Mouse (Mus musculus) common myeloid progenitor, adult 5-6 weeks (primary cell): ENCODE measurements around the gene Gm7247. TPM values are rescaled to one million over a fixed set of nuclear protein-coding genes. Genes with fewer than 3 reads are reported as not detected.
A peak's percentile ranks its signal among the peaks of the same experiment; 100 is the strongest.
"Not testable (repeated sequence)": the region's sequence is repeated elsewhere in the genome, so short reads cannot be mapped to it uniquely, and the experiment has no call there.

ENCODE experiments used
- ATAC-seq: replicated peaks from 2 replicates; pipeline ENCODE4 v1.8.0; 2016; ENCODE audit warnings: low read depth, mild to moderate bottlenecking, moderate TSS enrichment, inconsistent platforms; ENCODE audit not compliant: poor library complexity, severe bottlenecking
- total RNA-seq: library from RNA; stranded (forward); fragments of 200-1000, 187-1606 nt; gene quantifications from 2 replicates; pipeline ENCODE4 v1.2.3, GENCODE M21; 2017

Gene Gm7247
- not detected in 2 replicates for total RNA-seq

GRCm38 (mm10) chr14:51361456-51361855, at the start of gene Gm7247:
Gm7247 (plus strand) TSS chr14:51361756.
- no peak for ATAC-seq

DNA sequence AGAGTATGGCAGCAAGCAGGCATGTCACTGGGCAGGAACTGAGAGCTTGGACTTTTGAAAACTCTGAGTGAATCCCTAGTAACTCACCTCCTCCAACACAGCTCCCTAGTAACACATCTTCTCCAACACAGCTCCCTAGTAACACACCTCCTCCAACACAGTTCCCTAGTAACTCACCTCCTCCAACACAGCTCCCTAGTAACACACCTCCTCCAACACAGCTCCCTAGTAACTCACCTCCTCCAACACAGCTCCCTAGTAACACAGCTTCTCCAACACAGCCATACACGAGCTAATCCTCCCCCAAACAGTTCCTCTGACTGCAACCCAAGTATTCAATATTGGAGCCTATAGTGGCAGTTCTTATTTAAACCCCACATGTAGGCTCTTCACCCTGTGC, 37.6 kb upstream of the Gm7247 start:
- no peak for ATAC-seq

- ATAC-seq: peak; percentile 58; the same call in 1 of the 2 replicates
These were observed 15.5 kb upstream of the Gm7247 start for GRCm38 (mm10) chr14:51346027-51346426.

DNA sequence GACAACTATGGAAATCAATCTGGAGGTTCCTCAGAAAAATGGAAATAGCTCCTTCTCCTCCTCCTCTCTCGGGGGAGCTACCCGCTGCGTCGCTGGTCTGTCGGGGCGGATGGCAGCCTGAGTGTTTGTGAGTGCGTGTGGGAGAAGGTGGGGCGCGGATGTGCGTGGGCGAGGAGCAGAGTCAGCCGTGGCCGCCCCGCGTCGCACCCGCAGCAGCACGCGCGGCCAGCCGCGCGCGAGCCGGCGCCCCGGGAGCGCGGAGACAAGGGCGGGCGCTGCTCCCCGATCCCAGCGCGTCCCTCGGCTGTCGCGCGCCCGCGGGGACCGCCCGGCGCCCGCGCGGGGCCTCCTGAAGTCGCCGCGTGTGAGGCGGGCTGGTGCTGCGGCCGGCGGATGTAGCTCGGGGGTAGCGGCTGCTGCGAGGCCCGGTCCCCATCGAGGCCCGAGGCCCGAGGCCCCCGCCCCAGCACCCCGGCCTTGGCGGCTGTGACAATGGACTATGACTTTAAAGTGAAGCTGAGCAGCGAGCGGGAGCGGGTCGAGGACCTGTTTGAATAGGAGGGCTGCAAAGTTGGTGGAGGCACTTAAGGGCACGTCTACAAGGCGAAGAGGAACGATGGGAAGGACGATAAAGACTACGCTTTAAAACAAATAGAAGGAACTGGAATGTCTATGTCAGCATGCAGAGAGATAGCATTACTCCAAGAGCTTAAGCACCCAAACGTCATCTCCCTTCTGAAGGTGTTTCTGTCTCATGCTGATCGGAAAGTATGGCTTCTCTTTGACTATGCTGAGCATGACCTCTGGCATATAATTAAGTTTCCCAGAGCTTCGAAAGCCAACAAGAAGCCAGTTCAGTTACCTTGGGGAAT, 3.2 kb upstream of the Gm7247 start:
- peak; percentile 60; the same call in 1 of the 2 replicates for ATAC-seq

- ATAC-seq: no peak
These were observed 21.2 kb downstream of the Gm7247 start for GRCm38 (mm10) chr14:51382805-51383204.

DNA sequence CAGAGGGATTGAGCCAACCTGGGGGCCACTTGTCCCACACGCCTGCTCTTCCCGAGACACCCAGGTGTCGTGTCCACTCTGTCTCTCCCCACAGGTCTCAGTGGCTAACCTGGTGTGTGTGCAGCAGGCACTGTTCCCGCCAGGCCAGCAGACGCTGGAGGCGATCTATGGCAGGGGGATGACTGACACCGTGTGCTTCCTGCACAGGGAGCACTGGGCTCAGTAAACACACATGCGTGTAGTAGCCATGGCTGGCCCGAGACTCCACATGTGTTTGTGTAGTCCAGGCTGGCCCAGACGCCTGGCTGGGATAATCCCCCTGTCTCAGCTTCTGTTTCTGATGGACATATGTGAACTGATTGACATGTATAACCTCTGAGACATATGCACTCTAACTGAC, 22.8 kb downstream of the Gm7247 start:
- no peak; the same call in 1 of the 2 replicates for ATAC-seq

- ATAC-seq: peak; percentile 45
These were observed 24.2 kb downstream of the Gm7247 start for GRCm38 (mm10) chr14:51385741-51386140.

DNA sequence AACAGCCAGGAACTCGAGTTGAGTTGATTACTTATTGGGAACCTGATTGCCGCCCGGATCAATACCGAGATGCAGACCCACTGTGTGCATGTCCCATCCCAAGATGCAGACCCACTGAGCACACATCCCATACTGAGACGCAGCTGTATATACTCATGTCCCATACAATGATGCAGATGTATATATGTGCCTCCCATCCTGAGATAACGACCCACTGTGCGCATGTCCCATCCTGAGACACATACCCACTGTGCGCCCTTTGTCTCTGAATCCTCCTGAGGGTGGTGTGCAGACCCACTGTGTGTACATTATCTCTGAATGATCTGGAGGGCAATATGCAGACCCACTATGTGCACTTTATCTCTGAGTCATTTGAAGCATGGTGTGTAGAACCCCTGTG, 26.2 kb downstream of the Gm7247 start:
- ATAC-seq: peak; percentile 26; the same call in 1 of the 2 replicates

DNA sequence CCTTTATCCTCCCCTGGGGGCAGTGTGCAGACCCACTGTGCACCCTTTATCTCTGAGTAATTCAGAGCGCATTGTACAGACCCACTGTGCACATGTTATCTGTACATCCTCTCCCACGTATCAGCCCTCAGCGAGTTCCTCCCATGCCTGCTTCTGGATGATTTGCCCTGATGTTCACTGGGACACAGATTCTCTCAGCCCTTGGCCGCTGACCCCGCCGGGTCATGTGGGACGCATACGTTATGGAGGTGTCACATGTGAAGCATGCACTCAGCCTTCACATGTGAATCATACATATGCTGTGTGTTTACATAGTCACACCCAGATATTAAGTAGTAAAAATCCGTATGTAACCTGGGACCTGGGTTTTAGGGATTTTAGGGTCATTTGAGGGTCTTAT, 26.7 kb downstream of the Gm7247 start:
- peak; percentile 46 for ATAC-seq

DNA sequence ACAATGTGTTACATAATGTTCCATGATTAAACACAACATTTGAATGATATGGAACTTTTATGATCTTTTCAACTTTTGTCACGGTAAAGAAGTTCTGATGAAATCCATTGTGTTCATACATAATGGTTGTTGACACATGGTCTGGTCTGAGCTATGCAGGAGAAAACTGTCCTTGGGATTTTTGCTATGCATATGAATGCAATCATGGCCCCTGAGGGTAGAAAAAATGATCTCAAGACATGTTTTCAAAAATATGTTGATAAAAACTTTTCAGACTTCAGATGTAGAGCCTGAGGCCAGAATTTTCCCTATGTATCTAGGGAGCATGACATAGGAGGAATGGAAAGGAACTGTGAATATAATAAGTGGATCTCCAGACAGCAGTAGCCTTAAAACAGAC, 49.0 kb downstream of the Gm7247 start, which contains the start of gene Vmn2r88:
Gene Vmn2r88, plus strand, starts transcription at position 301 of the 400 bp plus-strand sequence.
- no peak for ATAC-seq

DNA sequence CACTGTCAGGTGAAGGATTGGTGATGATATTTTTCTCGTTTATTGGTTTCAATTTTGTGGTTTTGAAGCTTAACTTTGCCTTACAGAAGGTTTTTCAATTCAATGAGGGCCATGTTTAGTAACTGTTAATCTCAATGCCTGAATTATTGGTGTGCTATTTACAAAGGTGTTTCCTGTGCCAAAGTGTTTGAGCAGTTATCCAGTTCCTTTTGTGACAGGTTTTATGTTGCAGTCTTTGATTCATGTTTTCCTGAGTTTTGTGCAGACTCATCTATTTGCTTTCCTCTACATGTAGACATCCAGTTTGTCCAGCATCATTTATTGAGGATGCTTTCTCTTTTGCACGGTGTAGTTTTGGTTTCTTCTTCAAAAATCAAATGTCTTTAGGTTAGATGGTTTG, 62.3 kb downstream of the Gm7247 start:
- ATAC-seq: no peak

GRCm38 (mm10) chr14:51430138-51430537, 68.6 kb downstream of the Gm7247 start:
- not testable (repeated sequence) for ATAC-seq

DNA sequence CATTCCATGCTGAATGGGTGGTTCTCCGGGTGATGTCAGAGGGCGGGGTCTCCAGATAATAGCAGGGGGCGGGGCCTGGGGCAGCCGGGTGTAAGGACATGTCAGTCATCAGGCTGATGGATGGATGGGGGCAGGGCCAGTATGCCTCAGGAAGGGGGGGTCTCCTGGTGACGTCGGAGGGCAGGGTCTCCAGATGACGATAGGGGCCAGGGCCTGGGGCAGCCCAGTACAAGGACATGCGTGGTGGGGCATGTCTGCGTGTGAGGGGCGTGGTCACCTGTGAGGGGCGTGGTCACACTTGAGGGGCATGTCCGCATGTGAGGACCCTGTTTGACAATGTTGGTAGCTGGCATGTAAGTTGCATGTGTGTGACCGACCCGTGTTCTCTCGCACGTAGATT, 73.0 kb downstream of the Gm7247 start:
- no peak for ATAC-seq

- ATAC-seq: no peak
These were observed 73.5 kb downstream of the Gm7247 start for GRCm38 (mm10) chr14:51435020-51435419.

GRCm38 (mm10) chr14:51438955-51439354, 77.4 kb downstream of the Gm7247 start:
- no peak for ATAC-seq

GRCm38 (mm10) chr14:51451557-51451956, 90.0 kb downstream of the Gm7247 start, which contains the start of gene Vmn2r89:
Vmn2r89 (plus strand) TSS chr14:51451857.
- not testable (repeated sequence) for ATAC-seq

GRCm38 (mm10) chr14:51480278-51480677, 118.7 kb downstream of the Gm7247 start:
- ATAC-seq: not testable (repeated sequence)

DNA sequence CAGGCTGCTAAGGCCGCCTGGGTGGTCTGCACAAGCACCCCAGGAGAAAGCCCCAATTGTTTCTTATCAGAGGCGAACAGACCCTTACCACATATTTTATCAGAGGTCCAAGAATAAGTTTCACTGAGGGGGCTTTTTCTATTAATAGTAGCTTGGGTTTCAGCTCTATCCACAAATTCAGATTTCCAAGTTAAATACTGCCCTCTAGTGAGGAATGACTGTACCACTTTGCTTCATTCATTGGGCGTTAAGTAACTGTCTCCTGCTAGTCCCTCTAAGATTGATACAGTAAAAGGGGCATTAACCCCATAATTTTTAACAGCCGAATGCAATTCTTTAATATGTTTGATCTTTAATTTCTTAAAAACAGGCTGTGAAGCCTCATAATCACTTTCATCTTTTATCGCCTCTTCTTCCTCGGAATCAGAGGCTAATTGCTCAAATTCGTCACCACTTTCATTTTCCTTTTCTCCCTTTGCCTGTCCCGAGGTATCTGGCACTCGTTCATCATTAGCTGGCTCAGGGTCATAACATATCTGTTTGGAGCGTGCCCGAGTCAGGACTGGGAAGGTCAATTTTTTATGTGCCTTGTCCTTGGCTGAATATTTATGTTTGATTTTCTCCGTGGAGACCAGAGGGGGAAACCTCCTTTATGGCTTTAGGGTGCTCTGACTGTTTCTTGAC, 119.9 kb downstream of the Gm7247 start:
- ATAC-seq: not testable (repeated sequence)

DNA sequence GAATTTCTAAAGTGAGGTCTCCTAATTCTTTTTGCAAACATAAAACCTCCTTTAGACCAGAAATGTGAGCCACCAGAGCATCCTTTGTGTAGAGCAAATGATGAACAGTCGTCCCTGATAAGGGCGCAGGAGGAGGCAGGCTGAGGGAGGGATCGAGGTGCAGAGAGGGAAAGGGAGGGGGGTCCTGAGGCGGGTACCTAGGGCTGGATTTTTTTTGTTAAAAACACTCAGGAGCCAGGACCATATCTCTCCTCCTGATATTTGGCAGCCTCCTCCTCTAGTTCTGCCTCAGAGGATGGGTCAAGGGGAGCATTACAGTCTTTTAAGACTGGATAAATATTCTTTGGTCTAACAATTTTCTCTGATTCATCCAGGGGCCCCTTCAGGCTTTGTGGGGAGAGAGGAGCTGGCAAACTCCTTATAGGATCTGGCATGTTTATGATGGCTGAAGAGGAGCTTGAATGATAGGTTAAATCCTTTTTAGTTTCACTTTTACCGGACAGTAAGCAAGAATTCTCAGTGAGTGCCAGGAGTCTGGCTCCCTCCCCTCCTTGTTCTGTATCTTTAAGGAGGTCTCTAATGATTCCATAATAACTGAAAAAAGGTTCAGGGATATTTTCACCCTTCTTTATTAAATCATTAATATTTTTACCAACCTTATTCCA, 120.6 kb downstream of the Gm7247 start:
- ATAC-seq: no peak

GRCm38 (mm10) chr14:51482971-51483381, 121.4 kb downstream of the Gm7247 start:
- ATAC-seq: not testable (repeated sequence)
